Mouse (Mus musculus) stomach, embryonic 16.5 days (tissue): ENCODE data around the gene Bach2. TPM values are rescaled to one million over a fixed set of nuclear protein-coding genes. Genes with fewer than 3 reads are reported as not detected.

ENCODE experiments used
- ATAC-seq: fragments of 200-750 bp; cut with Nextera tagmentation; 2 replicates; pipeline ENCODE4 v1.8.0; 2017; ENCODE audit warnings: moderate number of reproducible peaks, moderate TSS enrichment; ENCODE audit not compliant: insufficient read depth, low FRiP score
- H3K27ac ChIP-seq: fragments of 300-500 bp; sonication (generic); 2 replicates; pipeline ENCODE4 v1.5.1; 2014; ENCODE audit warnings: low read length
- H3K27me3 ChIP-seq: fragments of 300-500 bp; sonication (generic); 2 replicates; pipeline ENCODE4 v1.6.1; 2014; ENCODE audit warnings: low read length, control low read depth, mixed read lengths; ENCODE audit not compliant: control insufficient read depth, insufficient read depth
- H3K36me3 ChIP-seq: fragments of 300-500 bp; sonication (generic); 2 replicates; pipeline ENCODE4 v1.6.1; 2014; ENCODE audit warnings: low read length; ENCODE audit not compliant: control insufficient read depth, insufficient read depth
- H3K4me1 ChIP-seq: fragments of 300-500 bp; sonication (generic); 2 replicates; pipeline ENCODE4 v1.6.1; 2014; ENCODE audit warnings: low read length, control low read depth, mixed read lengths; ENCODE audit not compliant: control insufficient read depth, insufficient read depth
- H3K4me2 ChIP-seq: fragments of 300-500 bp; sonication (generic); 2 replicates; pipeline ENCODE4 v1.6.1; 2014; ENCODE audit warnings: low read depth, low read length, mixed read lengths
- H3K4me3 ChIP-seq: fragments of 300-500 bp; sonication (generic); replicated peaks from 2 replicates; pipeline ENCODE4 v1.5.1; 2014; ENCODE audit warnings: mild to moderate bottlenecking, low read length
- H3K9ac ChIP-seq: fragments of 300-500 bp; sonication (generic); 2 replicates; pipeline ENCODE4 v1.6.1; 2014; ENCODE audit warnings: low read length
- H3K9me3 ChIP-seq: fragments of 300-500 bp; sonication (generic); replicated peaks from 2 replicates; pipeline ENCODE4 v1.6.1; 2016; ENCODE audit warnings: low read length, control low read depth; ENCODE audit not compliant: control insufficient read depth
- WGBS: fragments of 180-500 bp; shearing (Covaris S2); extraction: QIAGEN DNeasy Blood & Tissue Kit; methylation state at CpG from one replicate; pipeline ENCODE4 v1.1.7; 2014; 5-methylcytosine and 5-hydroxymethylcytosine counted together
- polyA plus RNA-seq: library from polyadenylated mRNA; unstranded; fragments of >200 nt; fragmentation: Nextera tagmentation; extraction: Ambion mirVana; gene quantifications from 2 replicates; pipeline ENCODE4 v1.2.1, GENCODE M21; 2015

Gene Bach2
- polyA plus RNA-seq, 1 experiment from 2014 or later: 3.5 TPM

DNA sequence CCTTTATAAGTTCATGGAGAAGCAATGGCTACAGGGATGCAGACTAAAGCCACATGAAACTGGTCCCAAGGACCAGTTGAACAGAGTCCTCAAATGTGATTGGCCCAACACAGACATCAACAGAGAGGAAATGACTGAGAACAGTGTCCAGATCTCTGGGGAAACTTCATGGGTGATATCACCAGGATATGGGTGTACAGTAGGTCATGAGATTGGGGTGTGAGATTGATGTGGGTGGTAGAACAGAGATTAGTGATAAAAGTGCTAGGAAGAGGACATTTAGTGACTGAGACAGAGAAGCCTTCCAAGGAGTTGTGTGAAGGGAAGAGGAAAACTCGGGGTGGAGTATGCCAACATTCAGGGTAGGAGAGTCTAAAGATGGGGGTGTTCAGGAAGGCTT is 29.4 kb downstream of the Bach2 start:
- H3K4me1 ChIP-seq: 0 out of 2 replicates have a peak, but pooled peaks cover 3% of the 10 kb centered on the region
- no peak overlapping the region for H3K4me3 ChIP-seq
- no peak overlapping the region for H3K27ac ChIP-seq
- H3K9me3 ChIP-seq: no peaks in the 10 kb centered on the region
- H3K36me3 ChIP-seq: no peaks in the 10 kb centered on the region
- H3K4me2 ChIP-seq: no peak overlapping the region
- 81% methylated on average over 1 of the region's 1 CpGs for WGBS
- no peak for ATAC-seq
- no peaks in the 10 kb centered on the region for H3K27me3 ChIP-seq
- no peak overlapping the region for H3K9ac ChIP-seq

DNA sequence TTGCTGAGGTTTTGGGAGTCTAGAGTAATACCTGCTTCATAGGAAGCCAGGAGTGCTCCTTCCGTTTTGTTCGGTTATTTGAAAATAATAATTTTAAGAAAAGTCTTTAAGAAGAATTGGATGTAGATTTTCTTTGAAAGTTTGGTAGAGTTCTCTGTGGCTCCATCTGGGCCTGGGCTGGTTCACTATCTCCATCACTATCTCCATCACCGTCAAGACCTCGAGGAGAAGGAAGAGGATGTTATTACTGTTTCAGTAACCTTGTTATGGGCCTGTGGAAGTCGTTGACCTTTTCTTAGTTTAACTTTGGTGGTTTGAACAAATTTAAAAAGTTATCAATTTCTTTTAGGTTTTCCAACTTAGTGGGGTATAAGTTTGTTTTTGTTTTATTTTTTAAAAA is 33.8 kb downstream of the Bach2 start:
- H3K4me1 ChIP-seq: no peaks in the 10 kb centered on the region
- 76% methylated on average over 5 of the region's 5 CpGs for WGBS

DNA sequence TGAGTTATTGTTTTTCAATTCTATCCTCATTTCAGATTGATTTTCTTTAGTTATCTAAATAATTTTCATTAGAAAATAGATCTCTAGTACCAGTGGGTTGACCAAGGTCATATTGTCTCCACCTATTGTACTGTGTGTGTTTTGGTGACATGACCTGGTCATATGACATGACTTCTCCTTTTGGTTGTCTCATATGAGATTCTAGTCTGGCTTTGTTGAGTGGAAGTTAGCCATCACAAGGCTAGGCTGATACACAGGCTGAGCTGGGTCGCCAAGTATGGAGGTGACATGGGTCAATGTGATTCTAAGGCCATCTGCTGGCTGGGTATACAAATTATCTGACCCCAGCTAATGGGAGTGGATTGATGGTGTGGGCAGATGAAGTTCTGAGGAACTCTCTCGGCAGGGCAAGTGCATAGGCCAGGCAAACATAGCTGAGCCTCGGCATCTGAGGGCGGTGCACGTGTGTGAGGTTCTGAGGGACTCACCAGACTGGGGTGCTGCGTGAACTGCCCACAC is 36.2 kb downstream of the Bach2 start:
- H3K9me3 ChIP-seq: no peaks in the 10 kb centered on the region
- no peak overlapping the region for H3K27ac ChIP-seq
- 85% methylated on average over 6 of the region's 6 CpGs for WGBS
- no peaks in the 10 kb centered on the region for H3K27me3 ChIP-seq
- no peak for ATAC-seq
- no peak overlapping the region for H3K4me2 ChIP-seq
- H3K4me1 ChIP-seq: no peaks in the 10 kb centered on the region
- H3K36me3 ChIP-seq: no peaks in the 10 kb centered on the region
- no peak overlapping the region for H3K4me3 ChIP-seq
- H3K9ac ChIP-seq: no peak overlapping the region

More for the DNA sequence above, 33.8 kb downstream of the Bach2 start:
- Histone ChIP-seq H3K4me3 (no peak overlapping the region), H3K9ac (no peak overlapping the region), H3K27me3 (no peaks in the 10 kb centered on the region), H3K36me3 (no peaks in the 10 kb centered on the region), H3K27ac (no peak overlapping the region), H3K4me2 (no peak overlapping the region), H3K9me3 (no peaks in the 10 kb centered on the region)
- no peak for ATAC-seq

DNA sequence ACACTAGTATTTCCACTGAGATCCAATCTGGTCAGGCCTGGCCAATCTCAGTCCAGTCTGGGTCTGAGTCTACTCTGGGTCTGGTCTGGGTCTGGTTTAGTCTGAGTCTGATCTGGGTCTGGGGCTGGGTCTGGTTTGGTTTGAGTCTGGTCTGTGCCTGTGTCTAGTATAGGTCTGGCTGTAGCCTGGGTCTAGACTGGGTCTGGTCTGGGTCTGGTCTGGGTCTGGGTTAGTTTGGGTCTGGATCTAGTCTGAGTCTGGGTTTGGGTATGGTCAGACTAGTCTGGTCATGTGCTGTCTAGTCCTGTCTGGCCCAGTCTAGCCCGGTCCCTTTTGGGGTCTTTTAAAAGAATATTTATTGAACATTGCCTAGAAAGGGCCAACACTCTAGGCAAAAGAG is 41.2 kb downstream of the Bach2 start:
- Histone ChIP-seq H3K9ac (no peak overlapping the region), H3K27ac (peak overlapping the region; percentile 16; the same call in 1 of the 2 replicates), H3K36me3 (no peaks in the 10 kb centered on the region), H3K27me3 (no peaks in the 10 kb centered on the region), H3K9me3 (no peaks in the 10 kb centered on the region), H3K4me3 (no peak overlapping the region), H3K4me2 (no peak overlapping the region), H3K4me1 (peaks cover 6% of the 10 kb centered on the region; the same call in 1 of the 2 replicates)
- 83% methylated on average over 1 of the region's 1 CpGs for WGBS
- ATAC-seq: peak; percentile 10; the same call in 1 of the 2 replicates

DNA sequence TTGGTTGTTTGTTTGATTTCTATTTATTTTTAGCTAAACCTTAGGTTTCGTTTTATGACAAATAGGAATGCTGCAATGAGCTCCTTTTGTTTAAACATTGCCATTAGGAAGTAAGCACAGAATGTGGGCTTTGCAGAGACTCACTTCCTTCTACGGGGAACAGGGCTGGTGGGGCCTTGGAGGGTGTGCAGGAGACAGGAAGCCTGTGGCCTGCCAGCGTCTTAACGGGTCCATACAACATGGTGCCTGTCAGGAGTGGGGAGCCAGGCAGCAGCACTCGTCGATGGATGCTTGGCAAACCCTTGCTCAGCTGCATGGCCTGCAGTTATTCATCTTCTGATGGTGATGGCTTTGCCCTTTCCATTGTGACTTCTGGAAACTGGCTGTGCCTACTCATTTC is 41.8 kb downstream of the Bach2 start:
- H3K4me2 ChIP-seq: no peak overlapping the region
- H3K4me3 ChIP-seq: no peak overlapping the region
- H3K36me3 ChIP-seq: no peaks in the 10 kb centered on the region
- no peak overlapping the region for H3K9ac ChIP-seq
- H3K9me3 ChIP-seq: no peaks in the 10 kb centered on the region
- H3K27me3 ChIP-seq: no peaks in the 10 kb centered on the region
- no peak for ATAC-seq
- peak overlapping the region; percentile 70; the same call in 1 of the 2 replicates for H3K27ac ChIP-seq
- WGBS: 36% methylated on average over 6 of the region's 6 CpGs
- H3K4me1 ChIP-seq: peaks cover 6% of the 10 kb centered on the region; the same call in 1 of the 2 replicates

DNA sequence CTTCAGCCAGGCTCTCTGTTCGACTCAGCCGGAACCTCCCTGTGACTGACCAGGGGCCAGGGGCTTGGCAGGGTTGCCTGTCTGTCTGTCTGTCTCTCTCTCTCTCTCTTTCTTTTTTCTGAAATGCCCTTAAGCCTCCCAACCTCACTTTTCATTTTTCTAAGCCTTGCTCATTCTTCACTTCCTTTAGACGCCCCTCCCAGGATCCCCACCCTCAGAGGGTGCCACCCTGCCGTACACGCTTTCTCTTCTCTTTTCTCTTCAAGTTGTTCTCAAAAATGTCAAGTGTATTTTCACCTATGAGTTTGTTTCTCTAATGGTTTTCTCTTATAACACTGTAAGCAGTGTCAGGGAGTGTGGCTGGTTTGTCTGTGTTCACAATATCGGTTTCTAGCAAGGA is 42.7 kb downstream of the Bach2 start:
- H3K4me2 ChIP-seq: no peak overlapping the region

DNA sequence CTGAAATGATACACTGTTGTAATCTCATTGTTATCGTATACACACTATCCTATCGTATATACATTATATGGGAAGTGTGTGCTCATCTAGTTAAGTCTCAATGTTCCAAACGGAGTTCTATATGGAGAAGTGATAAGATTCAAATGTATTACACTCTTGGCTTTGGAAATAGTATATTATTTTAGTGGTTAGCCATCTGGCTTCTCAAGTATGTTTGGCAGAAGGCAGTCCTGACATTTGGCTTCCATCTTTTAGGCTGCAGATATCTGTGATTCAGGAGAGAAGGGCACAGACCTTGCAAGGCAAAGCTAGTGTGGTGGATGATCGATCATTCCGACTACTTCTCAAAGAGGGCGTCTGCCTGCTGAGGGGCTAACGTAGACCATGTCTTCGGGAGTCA is 47.8 kb downstream of the Bach2 start:
- Histone ChIP-seq H3K9me3 (no peaks in the 10 kb centered on the region), H3K4me2 (no peak overlapping the region), H3K4me3 (no peak overlapping the region), H3K36me3 (no peaks in the 10 kb centered on the region), H3K27ac (no peak overlapping the region), H3K9ac (no peak overlapping the region), H3K4me1 (peaks cover 23% of the 10 kb centered on the region), H3K27me3 (no peaks in the 10 kb centered on the region)
- ATAC-seq: no peak
- 70% methylated on average over 8 of the region's 8 CpGs for WGBS

More for the DNA sequence above, 42.7 kb downstream of the Bach2 start:
- Histone ChIP-seq H3K27ac (peak overlapping the region; percentile 25; the same call in 1 of the 2 replicates), H3K27me3 (no peaks in the 10 kb centered on the region), H3K4me3 (no peak overlapping the region), H3K36me3 (no peaks in the 10 kb centered on the region), H3K4me1 (peaks cover 6% of the 10 kb centered on the region; the same call in 1 of the 2 replicates), H3K9ac (no peak overlapping the region), H3K9me3 (no peaks in the 10 kb centered on the region)
- WGBS: 85% methylated on average over 6 of the region's 6 CpGs
- no peak for ATAC-seq

DNA sequence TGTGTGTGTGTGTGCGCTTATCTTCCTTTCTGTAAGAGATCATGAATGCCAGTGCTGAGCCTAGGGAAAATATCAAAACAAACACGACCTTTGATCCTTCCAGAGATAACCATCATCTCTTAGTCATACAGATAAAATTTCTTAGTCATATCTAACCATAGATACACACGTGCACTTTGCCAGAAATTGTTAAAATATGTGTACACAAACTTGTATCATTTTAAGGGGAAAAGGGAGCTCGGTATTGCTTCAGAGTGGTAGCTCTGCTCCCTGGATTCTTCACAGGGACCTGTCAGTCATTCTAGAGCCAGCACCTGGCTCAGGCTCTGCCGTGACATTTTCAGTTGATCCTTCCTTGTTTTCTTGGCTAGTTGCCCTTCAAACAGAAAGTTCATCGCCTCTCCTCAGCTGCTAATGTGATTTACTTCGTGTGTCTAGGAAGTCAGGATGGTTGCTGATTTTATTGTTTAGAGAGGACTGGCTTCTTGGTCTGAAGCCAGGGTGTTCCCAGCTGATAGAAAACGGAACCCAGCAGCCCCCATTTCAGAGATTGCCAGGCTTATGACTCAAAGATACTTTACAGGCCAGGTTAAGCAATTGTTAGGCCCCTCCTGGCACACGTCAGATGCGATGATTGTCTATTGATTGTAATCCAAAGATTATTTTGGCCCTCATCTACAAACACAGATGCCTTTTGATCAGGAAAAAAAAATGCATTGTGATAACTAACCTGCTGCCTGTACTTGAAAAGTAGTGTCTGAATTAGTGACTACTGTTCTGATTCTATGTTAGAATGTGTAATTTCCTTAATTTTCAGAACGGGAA is 49.6 kb downstream of the Bach2 start:
- peak overlapping the region; percentile 24; the same call in 1 of the 2 replicates for H3K4me2 ChIP-seq
- H3K9ac ChIP-seq: no peak overlapping the region
- peaks cover 32% of the 10 kb centered on the region for H3K4me1 ChIP-seq
- no peaks in the 10 kb centered on the region for H3K36me3 ChIP-seq
- H3K9me3 ChIP-seq: no peaks in the 10 kb centered on the region
- H3K27ac ChIP-seq: peak overlapping the region; percentile 16
- ATAC-seq: peak; percentile 44; the same call in 1 of the 2 replicates
- no peaks in the 10 kb centered on the region for H3K27me3 ChIP-seq
- H3K4me3 ChIP-seq: no peak overlapping the region
- 22% methylated on average over 11 of the region's 11 CpGs for WGBS

DNA sequence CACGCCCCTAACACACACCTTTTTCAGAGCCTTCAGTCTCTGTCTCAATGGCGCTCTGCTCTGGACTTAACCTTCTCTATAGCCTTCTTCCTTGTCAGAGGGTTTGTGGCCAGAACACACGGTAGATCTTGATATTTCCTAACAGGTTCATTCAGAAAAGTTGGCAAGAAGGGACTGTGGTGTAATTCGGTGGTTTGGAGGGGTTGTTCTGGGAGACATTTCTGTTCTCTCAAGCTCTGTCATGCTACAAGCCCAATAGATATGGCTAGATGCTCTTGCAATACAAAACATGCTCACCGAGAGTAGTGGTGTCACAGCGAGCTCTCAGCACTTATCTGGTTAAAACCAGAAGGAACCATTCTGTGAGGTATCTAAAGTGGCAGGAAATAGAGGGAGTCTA is 51.2 kb downstream of the Bach2 start:
- no peaks in the 10 kb centered on the region for H3K9me3 ChIP-seq
- peak overlapping the region; percentile 36; the same call in 1 of the 2 replicates for H3K27ac ChIP-seq
- H3K4me2 ChIP-seq: no peak overlapping the region
- 65% methylated on average over 6 of the region's 6 CpGs for WGBS
- peaks cover 33% of the 10 kb centered on the region for H3K4me1 ChIP-seq
- H3K27me3 ChIP-seq: no peaks in the 10 kb centered on the region
- ATAC-seq: no peak
- H3K9ac ChIP-seq: no peak overlapping the region
- H3K4me3 ChIP-seq: no peak overlapping the region
- H3K36me3 ChIP-seq: no peaks in the 10 kb centered on the region
